8 mouse cellular contexts compared by ENCODE assay signal in genomic region chr4:140084521-140085011, GRCm38 (mm10).
DNase-seq lines count a peak whose midpoint lies in the region; ATAC-seq lines count a peak whose summit lies in the region.

No protein-coding gene starts in this region.

- peaks cover 7% of the 10 kb centered on the region; the same call in 1 of the 2 replicates for H3K4me1 ChIP-seq in heart, embryonic 15.5 days (replicated peaks)

- no peak overlapping the region for H3K4me3 ChIP-seq in heart, embryonic 15.5 days

- 0 out of 2 replicates have a peak, but pooled peaks have one; percentile 52 for ATAC-seq in heart, embryonic 15.5 days (replicated peaks; ENCODE audit: insufficient number of reproducible peaks, insufficient read depth, low FRiP score, low read depth)

- DNase-seq in adrenal gland, postnatal 14 days = peak; percentile 40
- no peak for DNase-seq in adrenal gland, postnatal 4 days (ENCODE audit: low spot score in 2 of 2)
- peak; percentile 53 for DNase-seq in left cerebral cortex, postnatal 4 days
- no peak for DNase-seq in left cerebral cortex, adult 18-20 months (ENCODE audit: low spot score in 2 of 2)
- peak; percentile 14 for DNase-seq in ovary, adult 18-20 months (ENCODE audit: low spot score)
- DNase-seq in embryo, embryonic 10 days (ENCODE audit: low spot score) = no peak
- no peak for DNase-seq in spleen, adult 18-20 months

- H3K9me3 ChIP-seq in heart, embryonic 15.5 days (replicated peaks) = no peaks in the 10 kb centered on the region

- no peaks in the 10 kb centered on the region for H3K36me3 ChIP-seq in heart, embryonic 15.5 days

- H3K27me3 ChIP-seq in heart, embryonic 15.5 days = no peaks in the 10 kb centered on the region

- intact Hi-C loops in left cerebral cortex, postnatal 4 days (cut with DNase I) = no loop called here

- 38% methylated on average over 11 of the region's 11 CpGs for WGBS in heart, embryonic 15.5 days

- H3K4me2 ChIP-seq in heart, embryonic 15.5 days = no peak overlapping the region

- H3K27ac ChIP-seq in heart, embryonic 15.5 days = peak overlapping the region; percentile 35

- no peak overlapping the region for H3K9ac ChIP-seq in heart, embryonic 15.5 days

Comparison
In these comparisons a context has a peak if more than half of its experiments do, and no peak if none do; other contexts are left out.
1. DNase-seq: peak in adrenal gland, postnatal 14 days (single experiment), left cerebral cortex, postnatal 4 days (single experiment) and ovary, adult 18-20 months (single experiment); none in adrenal gland, postnatal 4 days (0 of 2), left cerebral cortex, adult 18-20 months (0 of 2), embryo, embryonic 10 days (single experiment) and spleen, adult 18-20 months (0 of 2).